ENCODE assay signal across 8 mouse cellular contexts in genomic region chr6:30737548-30738463, GRCm38 (mm10). TPM values are rescaled to one million over a fixed set of nuclear protein-coding genes. Genes with fewer than 3 reads are reported as not detected.
DNase-seq lines count a peak whose midpoint lies in the region; ATAC-seq and TF ChIP-seq lines count a peak whose summit lies in the region.

No protein-coding gene starts in this region.

- peak overlapping the region; percentile 57 for H3K4me2 ChIP-seq in embryonic facial prominence, embryonic 15.5 days (replicated peaks)
- peak overlapping the region; percentile 65 for H3K4me2 ChIP-seq in heart, embryonic 11.5 days
- peak overlapping the region; percentile 64 for H3K4me2 ChIP-seq in kidney, embryonic 15.5 days
- peak overlapping the region; percentile 52 for H3K4me2 ChIP-seq in limb, embryonic 15.5 days
- H3K4me2 ChIP-seq in midbrain, postnatal 0 days (ENCODE audit: low read depth, low read length, poor library complexity, severe bottlenecking): peak overlapping the region; percentile 53
- peak overlapping the region; percentile 53 for H3K4me2 ChIP-seq in stomach, postnatal 0 days (replicated peaks; ENCODE audit: low read depth)

- H3K9ac ChIP-seq in embryonic facial prominence, embryonic 15.5 days: peak overlapping the region; percentile 39
- H3K9ac ChIP-seq in heart, embryonic 11.5 days (ENCODE audit: low read depth, low read length): peak overlapping the region; percentile 83
- peak overlapping the region; percentile 72 for H3K9ac ChIP-seq in kidney, embryonic 15.5 days
- peak overlapping the region; percentile 62 for H3K9ac ChIP-seq in limb, embryonic 15.5 days
- H3K9ac ChIP-seq in midbrain, postnatal 0 days (replicated peaks; ENCODE audit: low read length, poor library complexity, severe bottlenecking): peak overlapping the region; percentile 82
- H3K9ac ChIP-seq in stomach, postnatal 0 days (ENCODE audit: low read length): peak overlapping the region; percentile 58

- ATAC-seq in embryonic facial prominence, embryonic 15.5 days (ENCODE audit: insufficient number of reproducible peaks, low FRiP score, low TSS enrichment, low read depth): peak; percentile 72
- ATAC-seq in heart, embryonic 11.5 days (replicated peaks; ENCODE audit: insufficient number of reproducible peaks, low FRiP score, low TSS enrichment): peak; percentile 43; the same call in 1 of the 2 replicates
- ATAC-seq in kidney, embryonic 15.5 days (replicated peaks; ENCODE audit: low FRiP score): peak; percentile 71
- peak; percentile 77 for ATAC-seq in limb, embryonic 15.5 days (ENCODE audit: insufficient number of reproducible peaks, low FRiP score, low TSS enrichment, low read depth)
- ATAC-seq in midbrain, postnatal 0 days (ENCODE audit: low FRiP score): peak; percentile 74
- peak; percentile 63; the same call in 1 of the 2 replicates for ATAC-seq in stomach, postnatal 0 days (ENCODE audit: low FRiP score, low TSS enrichment)

- peaks cover 7% of the 10 kb centered on the region; the same call in 1 of the 2 replicates for H3K36me3 ChIP-seq in embryonic facial prominence, embryonic 15.5 days
- H3K36me3 ChIP-seq in heart, embryonic 11.5 days (ENCODE audit: control insufficient read depth, insufficient read depth, low read length): peaks cover 11% of the 10 kb centered on the region; the same call in 1 of the 2 replicates
- peaks cover 37% of the 10 kb centered on the region for H3K36me3 ChIP-seq in kidney, embryonic 15.5 days
- peaks cover 11% of the 10 kb centered on the region for H3K36me3 ChIP-seq in limb, embryonic 15.5 days
- H3K36me3 ChIP-seq in midbrain, postnatal 0 days (ENCODE audit: insufficient read depth, low read length): peaks cover 7% of the 10 kb centered on the region
- peaks cover 5% of the 10 kb centered on the region; the same call in 1 of the 2 replicates for H3K36me3 ChIP-seq in stomach, postnatal 0 days (ENCODE audit: control insufficient read depth, insufficient read depth, low read length)

- peak; percentile 20 for TF ChIP-seq CTCF in midbrain, postnatal 0 days (IDR thresholded peaks at IDR 0.05)
- TF ChIP-seq CTCF in stomach, postnatal 0 days (IDR thresholded peaks at IDR 0.05; ENCODE audit: low read depth): peak; percentile 26; the same call in 1 of the 2 replicates

- peaks cover 17% of the 10 kb centered on the region; the same call in 1 of the 2 replicates for H3K4me1 ChIP-seq in embryonic facial prominence, embryonic 15.5 days
- H3K4me1 ChIP-seq in heart, embryonic 11.5 days (ENCODE audit: control insufficient read depth, insufficient read depth, low read length): peaks cover 3% of the 10 kb centered on the region; the same call in 1 of the 2 replicates
- peaks cover 16% of the 10 kb centered on the region for H3K4me1 ChIP-seq in kidney, embryonic 15.5 days
- peaks cover 20% of the 10 kb centered on the region for H3K4me1 ChIP-seq in limb, embryonic 15.5 days
- H3K4me1 ChIP-seq in midbrain, postnatal 0 days (ENCODE audit: insufficient read depth, low read length): no peaks in the 10 kb centered on the region; the same call in 1 of the 2 replicates
- no peaks in the 10 kb centered on the region for H3K4me1 ChIP-seq in stomach, postnatal 0 days (replicated peaks; ENCODE audit: control insufficient read depth, insufficient read depth)

- H3K4me3 ChIP-seq in embryonic facial prominence, embryonic 15.5 days (replicated peaks): peak overlapping the region; percentile 51
- H3K4me3 ChIP-seq in heart, embryonic 11.5 days (ENCODE audit: low read depth, low read length): peak overlapping the region; percentile 62
- H3K4me3 ChIP-seq in kidney, embryonic 15.5 days (replicated peaks): peak overlapping the region; percentile 61
- H3K4me3 ChIP-seq in limb, embryonic 15.5 days: peak overlapping the region; percentile 56
- H3K4me3 ChIP-seq in midbrain, postnatal 0 days (ENCODE audit: low read depth, low read length): peak overlapping the region; percentile 57
- peak overlapping the region; percentile 52 for H3K4me3 ChIP-seq in stomach, postnatal 0 days (ENCODE audit: low read depth, low read length)

- TF ChIP-seq EP300 in stomach, postnatal 0 days (optimal IDR thresholded peaks at IDR 0.05): no peak

- peaks cover 38% of the 10 kb centered on the region for H3K9me3 ChIP-seq in embryonic facial prominence, embryonic 15.5 days (replicated peaks)
- H3K9me3 ChIP-seq in heart, embryonic 11.5 days (replicated peaks; ENCODE audit: control insufficient read depth, low read length): peaks cover 40% of the 10 kb centered on the region
- H3K9me3 ChIP-seq in kidney, embryonic 15.5 days (replicated peaks): peaks cover 45% of the 10 kb centered on the region
- peaks cover 12% of the 10 kb centered on the region for H3K9me3 ChIP-seq in limb, embryonic 15.5 days
- H3K9me3 ChIP-seq in midbrain, postnatal 0 days (ENCODE audit: low read length): peaks cover 12% of the 10 kb centered on the region; the same call in 1 of the 2 replicates
- H3K9me3 ChIP-seq in stomach, postnatal 0 days (ENCODE audit: control insufficient read depth, low read length): peaks cover 11% of the 10 kb centered on the region; the same call in 1 of the 2 replicates

- 46% methylated on average over 66 of the region's 66 CpGs for WGBS in embryonic facial prominence, embryonic 15.5 days
- WGBS in heart, embryonic 11.5 days (ENCODE audit: insufficient replicate concordance): 48% methylated on average over 66 of the region's 66 CpGs
- WGBS in kidney, embryonic 15.5 days: 48% methylated on average over 65 of the region's 66 CpGs
- WGBS in limb, embryonic 15.5 days: 46% methylated on average over 65 of the region's 66 CpGs
- WGBS in midbrain, postnatal 0 days: 52% methylated on average over 65 of the region's 66 CpGs
- 57% methylated on average over 58 of the region's 66 CpGs for WGBS in stomach, postnatal 0 days

- H3K27ac ChIP-seq in embryonic facial prominence, embryonic 15.5 days (replicated peaks): peak overlapping the region; percentile 80
- H3K27ac ChIP-seq in heart, embryonic 11.5 days (ENCODE audit: low read depth, low read length): peak overlapping the region; percentile 95
- H3K27ac ChIP-seq in kidney, embryonic 15.5 days: peak overlapping the region; percentile 84
- H3K27ac ChIP-seq in limb, embryonic 15.5 days: peak overlapping the region; percentile 87
- H3K27ac ChIP-seq in midbrain, postnatal 0 days (ENCODE audit: low read depth, low read length): peak overlapping the region; percentile 87
- peak overlapping the region; percentile 67 for H3K27ac ChIP-seq in stomach, postnatal 0 days (replicated peaks)

- DNase-seq in CD4-positive helper T cell, adult 2 months (ENCODE audit: low read depth, low spot score): peak; percentile 30
- peak; percentile 78 for DNase-seq in adrenal gland, postnatal 25 days
- DNase-seq in midbrain, postnatal 0 days (ENCODE audit: low spot score): peak; percentile 85
- peak; percentile 56 for DNase-seq in stomach, postnatal 0 days (ENCODE audit: low spot score)

- no peaks in the 10 kb centered on the region for H3K27me3 ChIP-seq in embryonic facial prominence, embryonic 15.5 days
- no peaks in the 10 kb centered on the region for H3K27me3 ChIP-seq in heart, embryonic 11.5 days (ENCODE audit: control insufficient read depth, insufficient read depth, low read length)
- no peaks in the 10 kb centered on the region for H3K27me3 ChIP-seq in kidney, embryonic 15.5 days
- H3K27me3 ChIP-seq in limb, embryonic 15.5 days: no peaks in the 10 kb centered on the region
- no peaks in the 10 kb centered on the region for H3K27me3 ChIP-seq in midbrain, postnatal 0 days (ENCODE audit: insufficient read depth, low read length)
- no peaks in the 10 kb centered on the region for H3K27me3 ChIP-seq in stomach, postnatal 0 days (ENCODE audit: control insufficient read depth, insufficient read depth, low read length)

RNA-seq across cellular contexts. Expression of gene Mest, which starts 14.5 kb away (rescaled TPM):
- 54.9 and 56.7 TPM in 2 replicates for total RNA-seq in adrenal gland, postnatal 25 days (2021)
- 1,312 and 1,376 TPM in 2 replicates for polyA plus RNA-seq in embryonic facial prominence, embryonic 15.5 days (2015; fragmentation: Nextera tagmentation; extraction: Ambion mirVana)
- polyA plus RNA-seq in heart, embryonic 11.5 days (2014; fragmentation: Nextera tagmentation; extraction: Ambion mirVana): 4,075 and 4,306 TPM in 2 replicates
- 2,036 and 2,131 TPM in 2 replicates for polyA plus RNA-seq in kidney, embryonic 15.5 days (2015; fragmentation: Nextera tagmentation; extraction: Ambion mirVana)
- 1,721 and 1,971 TPM in 2 replicates for polyA plus RNA-seq in limb, embryonic 15.5 days (2015; fragmentation: Nextera tagmentation; extraction: Ambion mirVana)
- total RNA-seq in midbrain, postnatal 0 days (2014; rRNA removed): 323 and 367 TPM in 2 replicates
- polyA plus RNA-seq in midbrain, postnatal 0 days (2015; fragmentation: Nextera tagmentation; extraction: Ambion mirVana): 109 and 165 TPM in 2 replicates
- 156 and 168 TPM in 2 replicates for polyA plus RNA-seq in stomach, postnatal 0 days (2015; fragmentation: Nextera tagmentation; extraction: Ambion mirVana)

RNA-seq across cellular contexts. Expression of gene Cep41, which starts 44.3 kb away (rescaled TPM):
- total RNA-seq in adrenal gland, postnatal 25 days (2021): 5.7 and 9.9 TPM in 2 replicates
- 30.9 and 33.1 TPM in 2 replicates for polyA plus RNA-seq in embryonic facial prominence, embryonic 15.5 days (2015; fragmentation: Nextera tagmentation; extraction: Ambion mirVana)
- 10.9 and 11.0 TPM in 2 replicates for polyA plus RNA-seq in heart, embryonic 11.5 days (2014; fragmentation: Nextera tagmentation; extraction: Ambion mirVana)
- 23.5 and 24.9 TPM in 2 replicates for polyA plus RNA-seq in kidney, embryonic 15.5 days (2015; fragmentation: Nextera tagmentation; extraction: Ambion mirVana)
- polyA plus RNA-seq in limb, embryonic 15.5 days (2015; fragmentation: Nextera tagmentation; extraction: Ambion mirVana): 28.6 and 46.4 TPM in 2 replicates
- 8.1 and 15.7 TPM in 2 replicates for total RNA-seq in midbrain, postnatal 0 days (2014; rRNA removed)
- 8.3 and 9.5 TPM in 2 replicates for polyA plus RNA-seq in midbrain, postnatal 0 days (2015; fragmentation: Nextera tagmentation; extraction: Ambion mirVana)
- 4.0 and 4.7 TPM in 2 replicates for polyA plus RNA-seq in stomach, postnatal 0 days (2015; fragmentation: Nextera tagmentation; extraction: Ambion mirVana)

Comparison
In these comparisons a context has a peak if more than half of its experiments do, and no peak if none do; other contexts are left out.
1. Peak in every context shown above with its lines: DNase-seq, ATAC-seq, H3K4me3 ChIP-seq and H3K27ac ChIP-seq.
2. DNase-seq: peak in every context shown above with its lines; median percentile 85 in midbrain, postnatal 0 days; 78 in adrenal gland, postnatal 25 days; 56 in stomach, postnatal 0 days; 30 in CD4-positive helper T cell, adult 2 months.